Mouse (Mus musculus) splenic B cell, adult 2 months (primary cell): ENCODE results near the gene Odf2.

Experiments
- DNase-seq: peaks from one replicate; pipeline ENCODE4 v3.0.0-alpha.2; 2011; ENCODE audit warnings: low read depth, low spot score
- H3K27me3 ChIP-seq: 2 replicates; pipeline ENCODE4 v1.6.1; 2012; ENCODE audit warnings: mild to moderate bottlenecking, low read length, moderate library complexity, mixed read lengths; ENCODE audit not compliant: control insufficient read depth, poor library complexity, insufficient read depth, severe bottlenecking
- H3K36me3 ChIP-seq: 2 replicates; pipeline ENCODE4 v1.6.1; 2012; ENCODE audit warnings: mild to moderate bottlenecking, low read length, moderate library complexity, mixed read lengths; ENCODE audit not compliant: control insufficient read depth, poor library complexity, insufficient read depth, severe bottlenecking

The Odf2 gene

DNA sequence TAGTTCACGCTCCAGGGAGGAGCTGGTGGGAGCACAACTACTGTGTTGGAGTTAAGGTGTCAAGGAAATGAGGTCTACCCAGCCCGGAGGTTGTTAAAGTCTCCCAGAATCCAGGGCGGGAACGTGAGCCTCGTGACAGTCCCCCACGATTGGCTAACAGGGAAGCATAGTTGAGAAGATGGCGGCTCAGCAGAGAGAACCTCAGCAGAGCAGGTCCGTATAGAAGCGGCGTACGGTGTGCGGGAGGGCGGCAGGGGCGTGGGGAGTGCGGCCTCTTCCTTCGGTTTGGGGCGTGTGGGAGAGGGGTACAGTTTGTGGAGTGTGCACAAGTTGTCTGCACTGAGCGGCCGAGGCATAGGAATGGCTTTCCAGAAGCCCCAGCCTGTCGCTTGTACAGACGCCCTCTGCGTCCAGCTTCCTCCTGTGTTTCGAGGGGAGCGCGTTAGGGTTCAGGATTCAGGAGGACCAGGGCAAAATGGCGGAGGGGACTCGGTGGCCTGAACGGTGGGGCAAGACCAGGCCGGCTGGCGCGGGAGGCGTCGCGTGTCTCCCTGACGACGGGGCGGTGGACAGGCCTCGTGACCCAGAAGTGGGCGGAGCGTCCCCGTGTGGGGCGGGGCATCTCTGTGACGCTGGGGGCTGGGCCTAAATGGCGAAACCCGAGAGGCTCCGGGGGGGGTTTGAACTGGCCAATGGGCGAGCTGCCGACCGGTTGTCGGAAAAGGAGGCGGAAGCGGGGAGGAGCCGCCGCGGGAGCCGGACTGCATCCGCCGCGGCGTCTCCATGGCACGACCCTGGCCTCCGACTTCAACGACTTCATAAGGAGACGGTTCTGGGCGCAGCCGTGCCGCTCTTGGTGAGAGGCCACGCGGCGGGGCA, at the start of gene Odf2:
Gene Odf2, plus strand, starts transcription at position 156 of the 879 bp plus-strand sequence.
- DNase-seq: peak; percentile 99
- Histone ChIP-seq H3K36me3 (peaks cover 7% of the 10 kb centered on the region; the same call in 1 of the 2 replicates), H3K27me3 (no peaks in the 10 kb centered on the region)

- H3K36me3 ChIP-seq: peaks cover 8% of the 10 kb centered on the region; the same call in 1 of the 2 replicates
- H3K27me3 ChIP-seq: no peaks in the 10 kb centered on the region
- no peak for DNase-seq
These were observed 49.6 kb upstream of the Odf2 start for GRCm38 (mm10) chr2:29839460-29839859.

DNA sequence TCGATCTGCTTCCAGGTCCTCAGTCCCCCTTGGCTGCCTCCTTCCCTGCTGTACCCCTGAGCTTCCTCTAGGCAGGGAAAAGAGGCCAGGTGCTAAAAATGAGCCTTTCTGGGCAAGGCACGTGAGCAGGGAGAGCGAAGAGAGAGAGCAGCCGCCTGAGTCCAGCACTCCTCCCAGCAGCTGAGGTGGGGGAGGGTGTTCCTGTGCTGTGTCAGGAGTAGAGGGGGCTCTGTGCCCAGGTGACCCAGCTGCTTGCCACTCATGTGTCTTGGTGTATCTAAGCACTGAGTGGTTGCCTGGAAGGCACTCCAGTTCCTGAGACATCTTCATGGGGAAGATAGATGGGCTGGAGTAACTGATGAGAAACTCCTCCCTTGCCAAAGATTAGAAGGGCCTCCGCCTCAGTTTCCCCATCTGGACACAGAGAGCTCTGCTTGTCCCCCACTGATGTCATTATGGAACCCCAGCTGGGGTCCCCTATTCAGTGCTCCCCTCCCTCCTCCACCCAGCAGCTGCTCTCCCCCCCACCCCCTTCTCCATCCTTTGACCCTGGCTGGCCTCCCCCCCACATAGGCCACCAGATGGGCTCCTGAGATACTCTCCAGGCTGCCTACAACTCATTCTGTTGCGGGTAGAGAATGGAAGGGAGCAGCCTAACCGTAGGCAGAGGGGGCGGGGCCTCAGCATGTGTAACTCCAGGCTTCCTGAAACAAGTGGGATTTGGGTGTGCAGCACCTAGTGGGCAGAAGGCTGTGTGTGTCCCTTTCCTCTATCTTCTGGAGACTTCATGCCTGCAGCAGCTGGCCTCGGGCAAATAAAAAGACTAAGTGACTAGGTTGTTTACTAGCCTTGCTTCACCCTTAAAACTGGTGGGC, 45.6 kb upstream of the Odf2 start:
- H3K36me3 ChIP-seq: peaks cover 8% of the 10 kb centered on the region
- DNase-seq: no peak
- H3K27me3 ChIP-seq: no peaks in the 10 kb centered on the region

GRCm38 (mm10) chr2:29844115-29844514, 44.9 kb upstream of the Odf2 start:
- no peak for DNase-seq
- Histone ChIP-seq H3K36me3 (peaks cover 7% of the 10 kb centered on the region), H3K27me3 (no peaks in the 10 kb centered on the region)

DNA sequence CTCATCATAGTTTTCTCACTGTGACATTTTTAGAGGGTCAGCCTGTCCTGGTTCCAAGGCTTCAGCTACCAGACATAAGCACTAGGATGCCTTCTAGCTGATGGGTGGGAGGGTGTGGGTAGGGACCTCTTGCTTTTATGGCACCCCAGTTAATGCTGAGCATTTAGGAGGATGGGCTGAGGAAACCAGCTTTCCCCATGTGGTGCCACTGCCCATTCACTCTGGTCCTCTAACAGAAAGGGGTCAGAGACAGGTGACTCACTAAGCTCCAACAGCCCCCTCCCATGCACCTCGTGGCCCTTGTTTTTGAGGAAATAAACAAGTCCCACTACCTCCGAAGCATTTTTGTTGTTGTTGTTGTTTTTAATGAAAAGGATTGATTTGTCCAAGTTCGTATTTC, 44.4 kb upstream of the Odf2 start:
- H3K27me3 ChIP-seq: no peaks in the 10 kb centered on the region
- H3K36me3 ChIP-seq: peaks cover 5% of the 10 kb centered on the region
- no peak for DNase-seq

DNA sequence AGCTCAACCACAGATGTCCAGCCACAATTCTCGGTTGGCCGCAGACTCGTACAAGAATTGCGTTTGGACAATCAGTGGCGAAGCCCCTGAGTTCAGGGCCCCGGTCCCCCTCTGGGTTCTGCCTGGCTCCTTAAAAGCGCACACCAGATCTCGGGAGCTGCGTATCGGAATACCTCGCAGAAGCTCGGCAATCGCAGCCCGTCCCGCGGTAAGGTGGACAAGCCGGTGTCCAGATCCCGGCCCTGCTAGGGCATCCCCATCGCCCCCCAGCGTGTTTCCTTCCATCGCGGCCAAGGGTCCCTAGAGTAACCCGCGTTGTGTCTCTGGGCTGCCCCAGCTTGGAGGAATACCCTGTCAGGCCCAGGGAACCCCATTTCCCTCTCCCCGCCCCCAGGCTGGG, 43.4 kb upstream of the Odf2 start:
- Histone ChIP-seq H3K27me3 (no peaks in the 10 kb centered on the region), H3K36me3 (peaks cover 5% of the 10 kb centered on the region)
- no peak for DNase-seq

DNA sequence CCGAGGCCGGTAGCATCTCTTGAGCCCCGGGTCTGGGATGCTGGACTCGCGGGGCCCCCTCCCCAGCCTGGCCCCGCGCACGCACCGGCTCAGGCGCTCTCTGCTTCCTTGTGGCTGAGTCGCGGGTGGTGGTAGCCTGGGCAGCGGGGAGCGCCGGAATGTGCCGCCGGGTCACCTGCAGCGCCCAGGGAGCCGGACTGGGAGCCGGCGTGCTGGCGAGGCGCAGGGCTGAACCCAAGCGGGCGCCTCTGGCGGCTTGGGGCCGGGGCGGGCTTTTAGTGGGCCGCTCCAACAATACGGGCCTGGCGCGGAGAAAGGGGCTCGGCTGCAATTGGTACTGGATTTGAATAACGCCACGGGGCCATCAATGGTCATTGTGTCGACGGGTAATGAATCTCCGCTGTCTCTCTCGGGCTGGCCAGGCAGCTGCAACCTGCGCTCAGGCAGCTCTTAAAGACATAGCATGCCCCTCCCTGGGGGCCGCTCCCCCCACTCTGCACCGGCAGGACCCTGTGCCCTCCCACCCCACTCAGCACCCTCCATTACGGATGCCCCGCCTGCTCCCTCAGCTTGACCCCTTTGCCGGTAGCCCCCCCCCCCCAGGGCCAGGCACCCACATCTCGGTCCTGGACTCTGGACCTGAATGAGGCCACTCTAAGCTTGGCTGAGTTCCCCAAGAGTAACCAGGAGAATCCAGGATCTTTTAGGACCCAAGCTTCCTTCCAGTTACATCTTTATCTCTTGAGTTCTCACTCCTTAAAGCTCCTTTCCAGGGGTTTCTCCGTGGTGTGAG, 42.8 kb upstream of the Odf2 start:
- peaks cover 4% of the 10 kb centered on the region for H3K36me3 ChIP-seq
- H3K27me3 ChIP-seq: no peaks in the 10 kb centered on the region
- DNase-seq: no peak

GRCm38 (mm10) chr2:29846911-29847310, 42.1 kb upstream of the Odf2 start:
- no peak for DNase-seq
- Histone ChIP-seq H3K27me3 (no peaks in the 10 kb centered on the region), H3K36me3 (peaks cover 4% of the 10 kb centered on the region; the same call in 1 of the 2 replicates)

GRCm38 (mm10) chr2:29849041-29849440, 40.0 kb upstream of the Odf2 start:
- Histone ChIP-seq H3K27me3 (no peaks in the 10 kb centered on the region), H3K36me3 (peaks cover 3% of the 10 kb centered on the region; the same call in 1 of the 2 replicates)
- no peak for DNase-seq

DNA sequence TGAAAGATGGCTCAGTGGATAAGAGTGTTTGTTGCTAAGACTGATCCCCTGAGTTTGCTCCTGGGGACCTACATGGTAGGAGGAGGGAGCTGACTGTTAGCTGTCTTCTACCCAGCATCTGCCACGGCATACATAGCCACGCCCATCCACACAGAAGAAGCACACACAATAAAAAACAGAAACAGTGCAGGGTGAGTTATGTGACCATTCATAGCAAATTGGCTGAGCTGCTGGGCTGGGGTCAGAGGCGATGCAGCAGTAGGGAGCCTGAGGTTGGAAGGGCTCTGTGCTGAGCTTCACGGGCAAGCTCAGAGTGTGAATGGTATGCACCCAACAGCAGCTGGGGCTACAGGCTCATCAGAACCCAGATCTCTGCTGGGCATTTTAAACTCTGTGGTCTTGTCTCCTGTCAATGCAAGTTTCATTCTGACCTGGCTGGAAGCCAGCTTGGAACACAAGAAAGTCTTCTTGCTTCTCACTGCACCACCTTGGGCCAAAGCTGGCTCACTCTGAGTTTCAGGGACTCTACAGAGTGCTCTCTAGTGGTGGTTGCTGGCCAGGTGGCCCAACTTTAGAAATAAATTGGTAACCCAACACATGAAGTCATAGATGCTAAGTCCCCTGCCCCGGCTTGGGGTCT, 39.1 kb upstream of the Odf2 start:
- no peaks in the 10 kb centered on the region for H3K36me3 ChIP-seq
- no peak for DNase-seq
- H3K27me3 ChIP-seq: no peaks in the 10 kb centered on the region

GRCm38 (mm10) chr2:29852957-29853485, 36.0 kb upstream of the Odf2 start:
- no peaks in the 10 kb centered on the region for H3K27me3 ChIP-seq
- no peak for DNase-seq
- no peaks in the 10 kb centered on the region for H3K36me3 ChIP-seq

DNA sequence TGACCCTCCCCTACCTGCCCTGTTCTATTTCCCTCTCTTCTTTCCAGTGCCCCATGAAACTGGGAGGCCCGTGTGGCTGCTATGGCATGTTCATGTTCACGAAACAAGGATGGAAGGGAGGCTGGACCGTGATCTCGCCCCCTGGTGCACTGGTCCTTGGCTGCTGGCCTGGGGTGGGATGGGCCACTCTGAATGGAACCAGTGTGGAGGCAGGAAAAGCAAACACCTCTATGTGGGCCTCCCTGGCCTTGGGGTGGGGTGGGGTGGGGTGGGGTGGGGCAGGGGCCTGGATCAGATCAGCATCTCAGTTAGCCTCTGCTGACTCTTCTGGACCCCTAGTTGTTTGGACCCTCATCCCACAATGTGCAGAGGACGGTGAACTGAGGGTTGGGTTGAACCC, 35.3 kb upstream of the Odf2 start:
- H3K27me3 ChIP-seq: no peaks in the 10 kb centered on the region
- no peaks in the 10 kb centered on the region for H3K36me3 ChIP-seq
- DNase-seq: no peak

DNA sequence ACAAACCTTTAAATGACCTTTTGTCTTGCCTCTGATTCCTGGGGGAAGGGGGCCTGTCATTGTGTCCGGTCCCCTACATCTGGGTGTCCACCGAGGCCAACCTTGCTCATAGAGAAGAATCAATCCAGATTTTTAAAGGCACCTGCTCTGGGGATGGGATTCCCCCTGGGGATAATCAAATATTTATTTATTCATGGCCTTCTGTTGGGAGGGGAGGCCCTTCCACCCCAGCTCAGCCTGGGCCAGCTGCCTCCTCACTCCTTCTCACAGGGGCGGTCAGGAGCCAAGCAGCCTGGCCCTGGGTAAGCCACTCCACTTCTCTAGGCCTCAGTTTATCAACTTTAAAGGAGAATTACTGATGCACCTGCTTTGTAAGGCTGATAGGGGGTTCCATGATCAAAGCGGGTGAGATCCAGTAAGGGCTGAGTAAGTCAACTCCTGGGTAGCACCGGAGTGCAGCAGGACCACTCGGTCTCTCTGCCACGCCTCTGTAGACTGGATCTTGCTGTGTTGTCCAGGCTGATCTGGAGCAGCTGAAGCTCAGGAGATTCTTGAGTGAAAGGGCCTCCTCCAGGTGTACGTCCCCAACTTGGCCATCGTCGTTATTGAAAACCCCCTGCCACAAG, 33.3 kb upstream of the Odf2 start:
- no peaks in the 10 kb centered on the region for H3K36me3 ChIP-seq
- DNase-seq: no peak
- no peaks in the 10 kb centered on the region for H3K27me3 ChIP-seq
